Mouse (Mus musculus) liver, embryonic 11.5 days (tissue): ENCODE measurements around the gene Plekhj1. TPM values are rescaled to one million over a fixed set of nuclear protein-coding genes. Genes with fewer than 3 reads are reported as not detected.
A peak's percentile ranks its signal among the peaks of the same experiment; 100 is the strongest.

Experiments
- ATAC-seq: fragments of 200-750 bp; cut with Nextera tagmentation; replicated peaks from 2 replicates; pipeline ENCODE4 v1.8.0; 2017; ENCODE audit warnings: moderate number of reproducible peaks, mild to moderate bottlenecking, moderate TSS enrichment, moderate library complexity; ENCODE audit not compliant: low FRiP score
- DNase-seq: peaks from one replicate; pipeline ENCODE4 v3.0.0-alpha.2; 2017; ENCODE audit warnings: low spot score
- H3K27ac ChIP-seq: fragments of 300-500 bp; sonication (generic); 2 replicates; pipeline ENCODE4 v1.5.1; 2014; ENCODE audit warnings: mild to moderate bottlenecking, low read depth, low read length, control low read depth
- H3K27me3 ChIP-seq: fragments of 300-500 bp; sonication (generic); replicated peaks from 2 replicates; pipeline ENCODE4 v1.6.1; 2014; ENCODE audit warnings: low read length, mixed read lengths; ENCODE audit not compliant: control insufficient read depth, insufficient read depth
- H3K36me3 ChIP-seq: fragments of 300-500 bp; sonication (generic); 2 replicates; pipeline ENCODE4 v1.6.1; 2014; ENCODE audit warnings: mild to moderate bottlenecking, low read length, moderate library complexity, mixed read lengths; ENCODE audit not compliant: control insufficient read depth, insufficient read depth
- H3K4me1 ChIP-seq: fragments of 300-500 bp; sonication (generic); replicated peaks from 2 replicates; pipeline ENCODE4 v1.6.1; 2014; ENCODE audit warnings: low read length, mixed read lengths; ENCODE audit not compliant: control insufficient read depth, insufficient read depth
- H3K4me2 ChIP-seq: fragments of 300-500 bp; sonication (generic); 2 replicates; pipeline ENCODE4 v1.6.1; 2014; ENCODE audit warnings: mild to moderate bottlenecking, control low read depth, moderate library complexity
- H3K4me3 ChIP-seq: fragments of 300-500 bp; sonication (generic); 2 replicates; pipeline ENCODE4 v1.5.1; 2014; ENCODE audit warnings: low read depth, low read length, control low read depth
- H3K9ac ChIP-seq: fragments of 300-500 bp; sonication (generic); 2 replicates; pipeline ENCODE4 v1.6.1; 2014; ENCODE audit warnings: low read depth, low read length, control low read depth
- H3K9me3 ChIP-seq: fragments of 300-500 bp; sonication (generic); 2 replicates; pipeline ENCODE4 v1.6.1; 2016; ENCODE audit warnings: low read length, inconsistent platforms, mixed read lengths; ENCODE audit not compliant: control insufficient read depth
- WGBS: fragments of 180-500 bp; shearing (Covaris S2); extraction: QIAGEN DNeasy Blood & Tissue Kit; methylation state at CpG from one replicate; pipeline ENCODE4 v1.1.7; 2014; 5-methylcytosine and 5-hydroxymethylcytosine counted together
- polyA plus RNA-seq: library from polyadenylated mRNA; unstranded; fragments of >200 nt; fragmentation: Nextera tagmentation; extraction: Ambion mirVana; gene quantifications from 2 replicates; pipeline ENCODE4 v1.2.1, GENCODE M21; 2014

Plekhj1 gene
- polyA plus RNA-seq, 1 experiment from 2014 or later: 188 TPM

DNA sequence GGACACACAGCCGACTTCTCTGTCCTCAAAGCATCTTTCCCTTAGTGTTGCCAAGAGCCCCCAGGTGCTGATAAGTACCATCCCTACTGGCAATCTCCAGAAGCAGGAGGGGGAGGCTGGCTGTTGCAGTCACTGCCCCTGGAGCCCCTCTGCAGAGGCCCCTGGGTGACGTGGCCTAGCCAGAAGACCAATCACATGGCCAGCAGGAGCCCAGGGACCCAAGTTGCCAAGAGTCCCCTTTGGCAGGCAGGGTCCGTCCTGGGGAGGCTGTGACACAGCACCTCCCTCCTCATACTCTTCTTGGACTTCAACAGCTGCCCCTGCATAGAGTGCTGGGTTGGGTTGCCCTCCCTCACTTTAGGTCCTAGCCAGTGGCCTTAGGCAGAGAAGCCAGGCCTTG, 4.6 kb upstream of the Plekhj1 start:
- 79% methylated on average over 3 of the region's 3 CpGs for WGBS
- H3K36me3 ChIP-seq: peaks cover 40% of the 10 kb centered on the region

DNA sequence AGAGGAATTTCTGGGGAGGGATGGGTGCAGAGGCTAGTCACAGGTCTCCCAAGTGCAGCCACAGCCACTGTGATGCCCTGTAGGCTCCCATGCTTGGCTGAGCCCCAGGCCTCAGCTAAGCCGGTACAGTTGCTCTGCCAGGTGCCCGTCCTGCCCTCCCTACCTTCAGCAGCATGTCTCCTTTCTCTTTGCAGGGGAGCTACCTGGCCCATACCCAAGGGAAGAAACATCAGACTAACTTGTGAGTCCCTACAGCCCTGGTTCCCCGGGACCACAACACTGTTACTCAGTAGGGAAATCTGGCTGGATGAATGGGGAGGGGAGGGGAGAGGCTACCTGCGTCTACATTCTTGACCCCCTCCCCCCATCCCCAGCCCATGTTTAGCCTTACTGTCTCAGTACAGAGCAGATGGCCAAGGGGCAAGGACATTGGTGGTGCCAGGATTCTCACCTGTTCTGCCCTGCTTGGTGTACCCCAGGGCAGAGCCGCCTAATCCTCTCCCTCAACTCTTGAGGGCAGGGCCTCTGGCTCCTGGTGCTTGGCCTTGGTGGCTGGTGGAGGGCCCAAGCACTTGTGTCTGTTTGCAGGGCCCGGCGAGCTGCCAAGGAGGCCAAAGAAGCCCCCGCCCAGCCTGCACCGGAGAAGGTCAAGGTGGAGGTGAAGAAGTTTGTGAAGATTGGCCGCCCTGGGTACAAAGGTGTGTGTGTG, 3.9 kb upstream of the Plekhj1 start:
- no peaks in the 10 kb centered on the region for H3K9me3 ChIP-seq
- H3K36me3 ChIP-seq: peaks cover 40% of the 10 kb centered on the region
- peaks cover 11% of the 10 kb centered on the region for H3K27me3 ChIP-seq
- H3K4me2 ChIP-seq: no peak overlapping the region
- ATAC-seq: no peak
- no peak for DNase-seq
- peaks cover 29% of the 10 kb centered on the region for H3K4me1 ChIP-seq
- WGBS: 88% methylated on average over 10 of the region's 10 CpGs
- no peak overlapping the region for H3K27ac ChIP-seq
- H3K9ac ChIP-seq: no peak overlapping the region
- H3K4me3 ChIP-seq: no peak overlapping the region

More for the DNA sequence above, 4.6 kb upstream of the Plekhj1 start:
- H3K9ac ChIP-seq: no peak overlapping the region
- H3K9me3 ChIP-seq: no peaks in the 10 kb centered on the region
- H3K4me2 ChIP-seq: no peak overlapping the region
- ATAC-seq (no peak), DNase-seq (no peak)
- H3K4me1 ChIP-seq: peaks cover 35% of the 10 kb centered on the region
- H3K27ac ChIP-seq: no peak overlapping the region
- no peak overlapping the region for H3K4me3 ChIP-seq
- H3K27me3 ChIP-seq: peaks cover 17% of the 10 kb centered on the region

DNA sequence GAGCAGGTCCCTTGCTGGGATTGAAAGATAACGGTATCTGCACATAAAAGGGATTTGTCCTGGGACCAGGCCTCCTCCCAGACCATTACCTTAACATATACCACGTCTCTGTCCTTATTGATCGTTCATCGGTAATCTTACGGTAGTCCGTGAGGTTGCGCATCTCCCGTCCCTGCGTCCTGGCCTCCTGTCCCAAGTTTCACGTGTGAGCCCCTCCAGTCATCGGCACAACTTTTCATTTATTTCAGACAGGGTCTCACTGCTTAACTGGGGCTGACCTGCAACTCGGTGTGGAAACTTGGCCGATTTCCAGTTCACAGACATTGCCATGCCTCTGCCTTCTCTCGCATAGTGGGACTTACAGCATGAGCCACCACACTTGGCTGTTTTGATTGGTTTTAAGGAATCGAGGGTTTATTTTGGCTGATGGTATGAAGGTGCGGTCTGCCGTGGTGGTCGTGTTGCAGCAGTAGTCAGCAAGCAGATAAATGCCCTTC, 692 bp upstream of the Plekhj1 start:
- Histone ChIP-seq H3K9me3 (no peaks in the 10 kb centered on the region), H3K4me1 (peaks cover 19% of the 10 kb centered on the region), H3K27ac (peak overlapping the region; percentile 98), H3K9ac (peak overlapping the region; percentile 98), H3K36me3 (peaks cover 53% of the 10 kb centered on the region), H3K4me2 (peak overlapping the region; percentile 87), H3K4me3 (peak overlapping the region; percentile 89), H3K27me3 (no peaks in the 10 kb centered on the region)
- ATAC-seq (no peak), DNase-seq (no peak)
- WGBS: 2% methylated on average over 18 of the region's 18 CpGs

DNA sequence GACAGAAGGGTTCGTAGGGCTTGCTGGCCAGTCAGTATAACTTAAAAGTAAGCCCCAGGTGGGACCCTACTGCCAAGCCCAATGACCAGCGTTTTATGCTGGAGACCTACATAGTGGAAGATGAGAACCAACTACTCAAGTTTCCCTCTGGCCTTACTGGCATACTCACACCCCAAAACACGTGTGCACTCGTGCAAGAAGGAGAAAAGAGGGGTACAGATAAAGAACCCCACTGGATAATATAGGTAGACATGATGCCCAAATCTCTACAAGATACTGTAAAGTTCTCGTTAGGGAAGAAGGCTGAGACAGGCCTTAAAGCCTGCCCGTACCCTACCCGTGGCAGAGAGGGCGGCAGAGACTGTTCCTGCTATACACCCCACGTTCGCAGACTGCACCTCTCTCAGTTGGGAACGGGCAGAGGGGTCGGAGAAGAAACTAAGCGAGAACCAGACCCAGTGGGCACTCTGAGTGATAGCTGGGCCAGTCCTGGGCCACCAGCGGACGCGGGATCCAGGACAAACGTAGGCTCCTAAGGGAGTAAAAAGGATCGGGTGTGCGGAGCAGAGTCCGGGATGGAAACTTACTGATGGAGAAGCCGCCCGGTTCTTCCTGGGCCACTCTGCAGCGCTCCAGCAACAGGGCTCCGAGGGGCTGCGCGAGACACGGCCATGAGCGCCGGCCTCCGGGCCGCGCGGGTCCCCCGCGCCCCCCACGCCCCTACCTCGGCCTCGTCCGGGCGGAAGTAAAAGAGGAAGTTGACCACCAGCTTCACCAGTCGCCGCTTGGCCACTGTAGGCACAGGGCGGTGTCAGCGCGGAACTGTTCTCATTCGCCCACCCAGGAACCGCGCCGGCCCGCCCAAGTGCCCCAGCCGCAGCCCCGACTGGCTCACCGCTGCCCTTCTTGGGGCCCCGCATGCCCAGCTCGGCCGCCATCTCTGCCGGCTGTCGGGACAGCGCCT, 958 bp downstream of the Plekhj1 start:
- DNase-seq (no peak), ATAC-seq (peak; percentile 61)
- H3K36me3 ChIP-seq: peaks cover 45% of the 10 kb centered on the region
- H3K27me3 ChIP-seq: no peaks in the 10 kb centered on the region
- H3K4me2 ChIP-seq: peak overlapping the region; percentile 87
- H3K4me3 ChIP-seq: peak overlapping the region; percentile 89
- H3K9me3 ChIP-seq: no peaks in the 10 kb centered on the region
- peak overlapping the region; percentile 98 for H3K27ac ChIP-seq
- H3K4me1 ChIP-seq: peaks cover 19% of the 10 kb centered on the region
- 3% methylated on average over 59 of the region's 59 CpGs for WGBS
- H3K9ac ChIP-seq: peak overlapping the region; percentile 98

DNA sequence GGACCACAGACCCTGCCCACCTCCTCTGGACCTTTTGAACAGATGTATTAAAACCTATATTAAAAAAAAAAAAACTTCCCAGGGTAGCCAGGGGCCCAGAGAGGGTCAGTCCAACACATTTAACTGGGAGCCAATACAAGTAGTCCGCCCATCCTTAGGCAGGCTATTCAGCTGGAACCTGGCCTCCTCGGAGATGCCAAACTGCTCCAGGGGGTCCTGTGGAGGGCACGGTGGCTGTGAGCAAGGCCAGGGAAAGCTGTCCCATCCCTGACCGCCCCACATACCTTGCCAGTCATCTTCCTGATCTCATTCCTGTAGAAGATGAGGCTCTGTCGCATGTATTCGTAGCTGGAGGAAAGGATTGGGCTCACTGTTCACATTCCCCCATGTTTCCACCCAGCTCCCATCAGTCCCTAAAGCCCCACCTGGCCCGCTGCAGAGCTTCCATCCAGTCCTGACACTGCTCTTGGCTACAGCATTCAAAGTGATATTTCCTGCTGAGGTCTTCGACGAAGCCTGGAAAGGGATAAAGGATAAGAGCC, 2.0 kb downstream of the Plekhj1 start:
- Histone ChIP-seq H3K36me3 (peaks cover 44% of the 10 kb centered on the region), H3K4me3 (peak overlapping the region; percentile 89), H3K27me3 (no peaks in the 10 kb centered on the region), H3K27ac (no peak overlapping the region), H3K9ac (peak overlapping the region; percentile 98; the same call in 1 of the 2 replicates), H3K9me3 (no peaks in the 10 kb centered on the region), H3K4me2 (peak overlapping the region; percentile 87), H3K4me1 (peaks cover 19% of the 10 kb centered on the region)
- WGBS: 84% methylated on average over 9 of the region's 9 CpGs
- no peak for ATAC-seq
- no peak for DNase-seq

DNA sequence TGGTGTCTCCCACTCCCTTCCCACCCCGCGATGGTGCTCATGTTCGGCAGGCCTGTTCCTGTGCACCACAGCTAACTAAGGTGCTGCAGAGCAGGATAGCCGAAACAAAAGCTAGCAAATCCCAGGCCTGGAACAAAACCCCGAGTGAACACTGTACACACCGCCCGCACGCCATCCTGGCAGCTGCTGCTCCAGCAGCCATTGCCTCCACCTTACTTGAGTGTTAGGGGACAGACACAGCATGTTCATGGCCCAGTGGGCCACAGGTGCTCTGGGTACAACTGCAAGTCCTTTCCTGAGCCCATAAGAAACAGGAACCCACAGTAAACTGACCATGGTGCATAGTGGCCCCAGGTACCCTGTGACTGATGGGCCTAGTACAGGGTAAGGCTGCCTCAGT, 3.7 kb downstream of the Plekhj1 start:
- Histone ChIP-seq H3K27me3 (no peaks in the 10 kb centered on the region), H3K9ac (no peak overlapping the region), H3K4me1 (peaks cover 19% of the 10 kb centered on the region), H3K4me3 (no peak overlapping the region), H3K4me2 (no peak overlapping the region), H3K36me3 (peaks cover 49% of the 10 kb centered on the region), H3K27ac (no peak overlapping the region), H3K9me3 (no peaks in the 10 kb centered on the region)
- 87% methylated on average over 8 of the region's 8 CpGs for WGBS
- ATAC-seq (no peak), DNase-seq (no peak)

DNA sequence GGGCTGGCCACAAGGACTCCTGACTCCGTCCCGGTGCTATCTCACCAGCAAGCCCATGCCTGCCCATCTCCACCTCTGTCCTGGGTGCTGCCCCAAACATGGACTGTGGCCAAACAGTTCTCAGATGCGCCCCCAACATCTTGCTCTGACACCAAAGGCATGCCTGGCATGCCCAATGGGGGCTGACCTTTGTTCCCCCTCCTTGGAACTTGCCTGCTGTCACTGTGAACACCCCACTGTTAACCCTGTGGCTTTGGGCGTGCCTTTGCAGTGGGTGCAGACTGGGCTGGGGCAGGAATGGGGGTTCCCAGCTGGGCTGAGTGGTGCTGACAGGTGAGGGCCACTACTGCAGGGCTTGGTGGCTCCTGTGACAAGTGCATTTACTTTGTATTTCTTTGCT, 4.6 kb downstream of the Plekhj1 start:
- peaks cover 58% of the 10 kb centered on the region for H3K36me3 ChIP-seq

DNA sequence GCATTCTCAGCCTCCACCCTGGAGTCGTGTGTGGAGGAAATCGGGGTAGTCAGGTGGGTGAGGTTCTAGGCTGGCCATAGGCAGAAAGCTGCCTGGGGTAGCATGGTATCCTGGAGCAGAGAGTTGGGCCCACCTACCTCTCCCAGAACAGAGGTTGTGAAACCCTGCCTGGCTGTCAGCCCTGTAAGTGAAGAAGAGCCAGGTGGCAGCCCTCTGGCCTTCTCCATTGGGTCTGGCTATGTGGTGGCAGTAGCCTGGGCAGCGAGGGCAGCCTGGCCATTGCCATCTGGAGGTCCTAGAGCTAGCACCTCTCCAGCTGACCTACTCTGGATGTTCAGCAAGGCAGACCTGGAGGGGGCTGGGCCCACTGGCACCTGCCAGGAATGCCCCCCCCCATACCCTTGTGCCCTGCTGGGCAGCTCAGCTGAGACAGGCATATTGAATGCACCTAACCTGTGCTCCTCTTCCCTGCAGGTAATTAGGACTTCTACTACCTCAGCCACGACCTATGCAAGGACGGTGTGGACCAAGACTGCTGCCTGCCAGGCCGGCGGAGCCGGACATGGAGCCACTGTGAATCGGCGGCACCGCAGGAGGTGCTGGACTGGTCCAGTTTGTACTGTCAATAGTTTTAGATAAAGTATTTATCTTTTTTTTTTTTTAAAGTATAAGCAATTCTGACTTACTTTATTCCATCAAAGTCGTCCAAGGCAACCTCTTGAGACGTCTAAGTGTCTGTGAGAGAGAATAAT, 5.2 kb downstream of the Plekhj1 start:
- peaks cover 63% of the 10 kb centered on the region for H3K36me3 ChIP-seq
- 90% methylated on average over 13 of the region's 13 CpGs for WGBS
- DNase-seq: no peak
- no peak overlapping the region for H3K27ac ChIP-seq
- H3K4me3 ChIP-seq: no peak overlapping the region
- peaks cover 17% of the 10 kb centered on the region for H3K4me1 ChIP-seq
- ATAC-seq: no peak
- no peak overlapping the region for H3K4me2 ChIP-seq
- no peaks in the 10 kb centered on the region for H3K9me3 ChIP-seq
- H3K9ac ChIP-seq: no peak overlapping the region
- H3K27me3 ChIP-seq: no peaks in the 10 kb centered on the region

More for the DNA sequence above, 4.6 kb downstream of the Plekhj1 start:
- H3K9ac ChIP-seq: no peak overlapping the region
- H3K27ac ChIP-seq: no peak overlapping the region
- ATAC-seq (no peak), DNase-seq (no peak)
- H3K4me2 ChIP-seq: no peak overlapping the region
- H3K4me1 ChIP-seq: peaks cover 17% of the 10 kb centered on the region
- 86% methylated on average over 4 of the region's 4 CpGs for WGBS
- no peaks in the 10 kb centered on the region for H3K9me3 ChIP-seq
- no peak overlapping the region for H3K4me3 ChIP-seq
- no peaks in the 10 kb centered on the region for H3K27me3 ChIP-seq
